Mouse (Mus musculus): ENCODE data around the gene Btbd18. TPM values are rescaled to one million over a fixed set of nuclear protein-coding genes. Genes with fewer than 3 reads are reported as not detected.

Btbd18 gene
- polyA plus RNA-seq (2015; fragmentation: Nextera tagmentation; extraction: Ambion mirVana), result not detected in 2 replicates

DNA sequence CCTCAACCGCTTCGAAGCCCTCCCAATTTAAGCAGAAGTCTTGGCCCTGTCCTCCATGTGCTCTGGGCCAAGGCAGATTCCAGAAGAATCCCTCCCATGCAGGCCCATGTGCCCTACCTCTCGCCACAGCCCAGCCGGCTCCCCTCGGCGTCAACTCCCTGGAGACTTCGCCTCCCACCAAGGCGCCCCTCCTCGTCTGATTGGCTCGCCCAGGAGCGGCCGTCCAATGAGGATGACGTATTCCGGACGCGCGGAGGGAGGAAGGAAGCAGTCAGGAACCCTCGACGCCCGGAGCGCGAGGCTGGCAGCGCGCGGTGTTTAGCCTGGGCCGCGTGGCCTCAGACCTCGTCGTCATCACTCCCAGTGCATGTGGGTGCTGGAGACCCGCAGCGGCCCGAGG lies at the start of gene Btbd18:
Gene Btbd18, plus strand, starts transcription at position 274 of the 400 bp plus-strand sequence.

DNA sequence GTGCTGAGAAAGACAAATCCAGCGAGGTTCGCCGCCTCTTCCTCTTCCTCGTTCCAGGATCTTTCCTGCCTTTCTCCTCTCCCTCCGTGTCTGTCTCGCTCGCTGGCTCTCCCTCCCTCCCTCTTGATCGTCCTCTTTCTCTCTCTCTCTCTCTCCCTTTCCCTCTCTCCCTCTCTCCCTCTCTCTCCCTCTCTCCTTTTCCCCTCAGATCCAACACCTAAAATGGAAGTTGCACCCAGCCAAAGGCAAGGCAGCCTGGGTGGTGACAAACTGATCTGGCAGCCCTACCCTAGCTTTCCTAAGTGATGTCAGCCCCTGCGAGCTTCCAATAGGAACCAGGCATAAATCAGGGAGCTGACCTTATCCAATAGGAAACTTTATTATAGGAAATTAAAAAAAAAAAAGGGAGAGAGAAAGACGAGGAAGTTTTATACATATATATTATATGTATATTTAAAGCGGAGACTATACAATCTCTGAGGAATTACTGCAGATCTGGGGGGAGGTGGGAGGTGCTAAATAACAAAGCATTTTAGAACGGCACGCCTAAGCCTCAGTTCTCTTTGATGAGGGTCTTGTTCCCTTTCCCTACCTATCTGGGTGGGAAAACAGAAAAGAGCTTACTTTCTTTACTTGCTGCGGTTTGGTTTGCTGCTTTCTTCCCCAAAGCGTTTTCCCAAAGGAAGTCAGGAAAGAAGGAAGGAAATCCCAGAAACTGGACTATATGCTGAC lies 8.2 kb upstream of the Btbd18 start, which contains the start of gene Ctnnd1:
Gene Ctnnd1, minus strand, starts transcription at position 302 of the 732 bp plus-strand sequence.

DNA sequence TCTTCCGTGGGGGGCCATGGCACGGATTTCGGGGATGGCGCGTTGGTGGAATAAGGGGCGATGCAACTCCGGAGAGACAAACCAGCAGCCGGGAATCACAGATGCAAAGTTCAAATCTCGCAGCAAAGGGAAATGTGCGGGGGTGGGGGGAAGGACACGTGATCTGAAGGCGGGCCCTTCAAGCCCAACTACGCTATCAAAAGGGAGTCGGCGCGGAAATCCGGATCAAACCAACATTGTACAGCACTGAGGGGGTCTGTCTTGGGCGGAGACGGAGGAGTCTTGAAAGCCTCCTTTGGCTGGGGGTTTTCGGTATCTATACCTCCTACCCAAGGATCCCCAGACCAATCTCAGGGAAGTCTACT lies 11.7 kb downstream of the Btbd18 start, which contains the start of gene Selenoh:
Gene Selenoh, minus strand, starts transcription at position 202 of the 365 bp plus-strand sequence.

DNA sequence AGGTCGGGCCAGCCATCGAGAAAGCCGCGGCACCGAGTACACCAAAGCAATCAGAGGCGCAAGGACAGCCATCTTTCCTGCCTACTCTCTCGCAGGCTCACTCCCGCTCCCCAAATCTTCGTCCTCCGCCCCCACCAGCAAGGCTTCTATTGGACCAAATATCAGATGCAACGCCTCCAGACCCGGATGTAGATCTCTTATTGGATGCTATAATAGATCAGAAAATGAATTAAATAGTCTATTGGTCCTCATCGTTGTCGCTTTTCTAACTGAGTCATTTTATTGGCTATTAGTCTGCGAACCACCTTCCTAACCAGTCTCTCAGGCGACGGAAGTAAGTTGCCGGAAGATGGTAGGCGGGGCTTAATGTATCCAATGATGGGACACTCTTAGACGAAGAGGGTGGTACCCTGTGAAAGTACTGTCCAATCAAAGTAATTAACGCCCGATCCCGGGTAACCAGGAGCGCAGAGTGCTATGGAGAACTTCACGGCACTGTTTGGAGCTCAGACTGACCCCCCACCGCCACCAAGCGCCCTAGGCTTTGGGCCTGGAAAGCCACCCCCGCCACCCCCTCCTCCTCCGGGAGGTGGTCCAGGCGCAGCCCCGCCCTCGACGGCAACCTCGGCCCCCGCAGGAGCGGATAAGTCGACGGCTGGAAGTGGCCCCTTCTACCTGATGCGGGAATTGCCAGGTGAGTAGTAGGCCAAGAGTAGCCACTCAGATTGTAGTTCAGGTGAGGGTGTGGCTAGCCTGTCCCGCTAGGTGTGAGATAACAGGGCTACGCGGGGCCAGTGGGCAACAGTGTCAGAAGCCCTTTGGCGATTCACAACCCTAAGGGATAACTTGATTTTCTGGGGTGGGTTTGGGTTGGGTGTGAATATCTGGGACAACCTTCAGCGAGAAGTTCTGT lies 19.3 kb downstream of the Btbd18 start, which contains the start of the genes Gm28635 and Med19:
Gene Gm28635, minus strand, starts transcription at position 74 of the 913 bp plus-strand sequence.
Gene Med19, plus strand, starts transcription at position 435 of the 913 bp plus-strand sequence.

DNA sequence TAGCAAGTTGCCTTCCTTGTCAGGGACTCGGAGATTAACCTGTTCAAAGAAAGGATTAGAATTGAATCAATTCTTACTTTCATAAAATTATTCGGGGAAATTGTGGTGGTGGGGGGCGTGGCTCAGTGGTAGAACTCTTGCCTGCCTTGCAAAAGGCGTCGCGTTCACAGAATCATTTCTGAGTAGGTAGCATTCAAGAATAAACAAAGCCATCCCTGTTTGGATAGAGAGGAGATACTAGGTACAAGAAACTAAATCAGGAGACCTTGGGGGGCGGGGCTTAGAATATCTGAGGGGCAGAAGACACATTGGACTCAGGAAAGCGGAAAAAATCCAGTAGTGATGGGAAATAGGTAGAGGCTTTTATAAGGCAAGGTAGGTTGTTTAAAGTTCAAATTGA lies 20.1 kb downstream of the Btbd18 start, which contains the start of gene Tmx2:
Gene Tmx2, minus strand, starts transcription at position 125 of the 400 bp plus-strand sequence.

DNA sequence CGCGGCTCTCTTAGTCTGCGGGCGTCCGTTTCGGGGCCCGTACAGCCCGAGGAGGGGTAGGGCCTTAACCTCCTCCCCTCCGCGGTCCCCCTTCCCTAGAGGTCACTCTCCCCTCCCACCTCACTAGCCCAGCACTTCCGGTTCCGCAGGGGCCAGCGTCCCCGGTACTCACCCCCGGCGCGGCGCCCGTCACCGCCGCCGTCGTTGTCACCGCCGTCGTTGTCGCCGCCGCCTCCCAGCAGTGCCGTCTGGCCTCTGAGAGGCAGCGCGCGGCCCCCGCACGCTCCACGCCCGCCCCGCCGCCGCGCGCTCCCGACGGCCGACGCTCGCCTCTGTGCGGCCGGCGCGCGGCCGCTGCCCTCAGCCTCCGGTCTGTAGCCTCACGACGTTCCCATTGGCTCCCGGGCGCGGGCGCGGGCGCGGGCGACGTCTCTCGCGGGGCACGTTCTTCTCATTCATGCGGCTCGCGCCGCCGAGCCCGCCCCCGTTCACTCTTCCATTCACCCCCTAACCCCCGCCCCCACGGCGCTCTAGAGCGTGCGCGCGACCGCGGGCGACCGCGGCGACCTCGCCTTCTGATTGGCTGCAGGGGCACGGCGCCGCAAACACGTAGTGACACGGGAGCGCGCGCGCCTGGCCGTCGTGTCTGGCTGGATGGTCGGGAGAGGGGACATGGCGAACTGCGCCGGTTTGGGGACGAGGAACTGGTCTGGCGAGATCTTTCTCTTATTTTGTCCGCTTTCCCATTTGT lies 56.1 kb downstream of the Btbd18 start, which contains the start of gene Zdhhc5:
Gene Zdhhc5, minus strand, starts transcription at position 370 of the 751 bp plus-strand sequence.

Other genes with a start within 250 kb of the Btbd18 start
- gene Calcrl, start 233.7 kb upstream of the Btbd18 start, polyA plus RNA-seq (2015; fragmentation: Nextera tagmentation; extraction: Ambion mirVana), result 14.5 and 19.0 TPM in 2 replicates
- gene Tfpi, start 182.3 kb upstream of the Btbd18 start, polyA plus RNA-seq (2015; fragmentation: Nextera tagmentation; extraction: Ambion mirVana), result 22.3 and 24.4 TPM in 2 replicates
- 33.9 and 40.4 TPM in 2 replicates for gene Ctnnd1, start 8.3 kb upstream of the Btbd18 start, polyA plus RNA-seq (2015; fragmentation: Nextera tagmentation; extraction: Ambion mirVana)
- 81.5 and 92.3 TPM in 2 replicates for gene Selenoh, start 11.7 kb downstream of the Btbd18 start, polyA plus RNA-seq (2015; fragmentation: Nextera tagmentation; extraction: Ambion mirVana)
- not detected in 2 replicates for gene Gm28635, start 19.0 kb downstream of the Btbd18 start, polyA plus RNA-seq (2015; fragmentation: Nextera tagmentation; extraction: Ambion mirVana)
- gene Med19, start 19.3 kb downstream of the Btbd18 start, polyA plus RNA-seq (2015; fragmentation: Nextera tagmentation; extraction: Ambion mirVana), result 14.9 and 19.1 TPM in 2 replicates
- 53.1 and 59.6 TPM in 2 replicates for gene Tmx2, start 20.1 kb downstream of the Btbd18 start, polyA plus RNA-seq (2015; fragmentation: Nextera tagmentation; extraction: Ambion mirVana)
- 20.5 and 26.0 TPM in 2 replicates for gene Zdhhc5, start 56.1 kb downstream of the Btbd18 start, polyA plus RNA-seq (2015; fragmentation: Nextera tagmentation; extraction: Ambion mirVana)
- 13.2 and 13.6 TPM in 2 replicates for gene Clp1, start 68.3 kb downstream of the Btbd18 start, polyA plus RNA-seq (2015; fragmentation: Nextera tagmentation; extraction: Ambion mirVana)
- gene Ypel4, start 75.0 kb downstream of the Btbd18 start, polyA plus RNA-seq (2015; fragmentation: Nextera tagmentation; extraction: Ambion mirVana), result 2.1 and 2.6 TPM in 2 replicates
- 3.4 and 4.7 TPM in 2 replicates for gene Gm19426, start 84.6 kb downstream of the Btbd18 start, polyA plus RNA-seq (2015; fragmentation: Nextera tagmentation; extraction: Ambion mirVana)
- 185 and 196 TPM in 2 replicates for gene Serping1, start 116.4 kb downstream of the Btbd18 start, polyA plus RNA-seq (2015; fragmentation: Nextera tagmentation; extraction: Ambion mirVana)
- gene Ube2l6, start 139.7 kb downstream of the Btbd18 start, polyA plus RNA-seq (2015; fragmentation: Nextera tagmentation; extraction: Ambion mirVana), result 53.1 and 85.5 TPM in 2 replicates
- gene Smtnl1, start 163.6 kb downstream of the Btbd18 start, polyA plus RNA-seq (2015; fragmentation: Nextera tagmentation; extraction: Ambion mirVana), result 0.07 TPM in 1 of 2 replicates, not detected in the other
- 29.6 and 39.4 TPM in 2 replicates for gene Timm10, start 167.9 kb downstream of the Btbd18 start, polyA plus RNA-seq (2015; fragmentation: Nextera tagmentation; extraction: Ambion mirVana)
- 8.9 and 9.0 TPM in 2 replicates for gene Slc43a1, start 179.8 kb downstream of the Btbd18 start, polyA plus RNA-seq (2015; fragmentation: Nextera tagmentation; extraction: Ambion mirVana)
- gene Rtn4rl2, start 227.6 kb downstream of the Btbd18 start, polyA plus RNA-seq (2015; fragmentation: Nextera tagmentation; extraction: Ambion mirVana), result 0.96 and 1.2 TPM in 2 replicates